ENCODE assay signal across 22 mouse cellular contexts in genomic region chr17:44647916-44648315, GRCm38 (mm10).
DNase-seq lines count a peak whose midpoint lies in the region; ATAC-seq and TF ChIP-seq lines count a peak whose summit lies in the region.
"Had no signal": no experiment of that assay in that cellular context is flagged by ENCODE, and none has a peak within 500 bp of the region (broad histone marks: within the 10 kb centered on the region; RNA-seq: fewer than 3 reads in every experiment).

No protein-coding gene starts in this region.

- intact Hi-C loops in gastrocnemius, postnatal 36 days (cut with DNase I), result no loop called here

- H3K9ac ChIP-seq in hindbrain, postnatal 0 days (replicated peaks; ENCODE audit: low read length), result no peak overlapping the region
- no peak overlapping the region for H3K9ac ChIP-seq in hindbrain, embryonic 12.5 days
- no peak overlapping the region for H3K9ac ChIP-seq in midbrain, embryonic 14.5 days (replicated peaks; ENCODE audit: low read length)
- no peak overlapping the region for H3K9ac ChIP-seq in midbrain, embryonic 16.5 days (ENCODE audit: low read depth, low read length)
- H3K9ac ChIP-seq: embryonic facial prominence, embryonic 13.5 days; forebrain, embryonic 15.5 days; heart, embryonic 15.5 days; liver, embryonic 14.5 days; lung, embryonic 15.5 days; stomach, embryonic 15.5 days had no signal

- no peaks in the 10 kb centered on the region for H3K36me3 ChIP-seq in hindbrain, postnatal 0 days (ENCODE audit: insufficient read depth, low read length)
- no peaks in the 10 kb centered on the region for H3K36me3 ChIP-seq in hindbrain, embryonic 12.5 days
- H3K36me3 ChIP-seq in midbrain, embryonic 14.5 days (ENCODE audit: control insufficient read depth, insufficient read depth, low read length), result no peaks in the 10 kb centered on the region
- no peaks in the 10 kb centered on the region for H3K36me3 ChIP-seq in midbrain, embryonic 16.5 days (ENCODE audit: control insufficient read depth, insufficient read depth, low read length)
- H3K36me3 ChIP-seq: forebrain, embryonic 15.5 days; heart, embryonic 15.5 days; lung, embryonic 15.5 days; stomach, embryonic 15.5 days had no signal

- 55% methylated on average over 6 of the region's 6 CpGs for WGBS in hindbrain, postnatal 0 days
- WGBS in hindbrain, embryonic 12.5 days, result 89% methylated on average over 6 of the region's 6 CpGs
- WGBS in midbrain, embryonic 14.5 days, result 72% methylated on average over 6 of the region's 6 CpGs
- 79% methylated on average over 6 of the region's 6 CpGs for WGBS in midbrain, embryonic 16.5 days

- no peaks in the 10 kb centered on the region for H3K9me3 ChIP-seq in hindbrain, postnatal 0 days (ENCODE audit: low read length)
- no peaks in the 10 kb centered on the region for H3K9me3 ChIP-seq in hindbrain, embryonic 12.5 days (replicated peaks)
- H3K9me3 ChIP-seq in midbrain, embryonic 14.5 days (ENCODE audit: control insufficient read depth, low read length), result no peaks in the 10 kb centered on the region
- H3K9me3 ChIP-seq in midbrain, embryonic 16.5 days (replicated peaks; ENCODE audit: control insufficient read depth, low read length, poor library complexity, severe bottlenecking), result no peaks in the 10 kb centered on the region
- H3K9me3 ChIP-seq: embryonic facial prominence, embryonic 13.5 days; forebrain, embryonic 15.5 days; heart, embryonic 15.5 days; lung, embryonic 15.5 days; stomach, embryonic 15.5 days had no signal

- peak; percentile 27 for DNase-seq in hindbrain, postnatal 0 days (ENCODE audit: low spot score)
- DNase-seq in midbrain, embryonic 14.5 days, result peak; percentile 28
- DNase-seq in layer of hippocampus, adult 8-10 months (ENCODE audit: low spot score in 2 of 2), result peak; percentile 31 to 39
- no peak for DNase-seq in right cerebral cortex, adult 2 months (ENCODE audit: low spot score in 2 of 2)
- DNase-seq in gastrocnemius, postnatal 36 days, result no peak
- DNase-seq: cerebellum, adult 9-10 months; heart, adult 2 months; heart, postnatal 4 days; lung, postnatal 4 days; right cerebral cortex, postnatal 25 days; thymus, adult 2 months had no signal

- H3K27ac ChIP-seq in hindbrain, postnatal 0 days, result no peak overlapping the region
- no peak overlapping the region for H3K27ac ChIP-seq in hindbrain, embryonic 12.5 days
- H3K27ac ChIP-seq in midbrain, embryonic 14.5 days (replicated peaks; ENCODE audit: low read depth, low read length), result no peak overlapping the region
- no peak overlapping the region for H3K27ac ChIP-seq in midbrain, embryonic 16.5 days (ENCODE audit: low read length)
- H3K27ac ChIP-seq: embryonic facial prominence, embryonic 13.5 days; forebrain, embryonic 15.5 days; heart, adult 2 months; heart, embryonic 15.5 days; liver, embryonic 14.5 days; lung, embryonic 15.5 days; stomach, embryonic 15.5 days had no signal

- no peak for ATAC-seq in hindbrain, postnatal 0 days
- no peak for ATAC-seq in hindbrain, embryonic 12.5 days (ENCODE audit: low FRiP score)
- no peak for ATAC-seq in midbrain, embryonic 14.5 days (ENCODE audit: low FRiP score, low TSS enrichment)
- ATAC-seq in midbrain, embryonic 16.5 days, result no peak
- ATAC-seq: forebrain, embryonic 15.5 days; hindbrain, embryonic 16.5 days; intestine, postnatal 0 days had no signal

- H3K4me2 ChIP-seq in hindbrain, postnatal 0 days (ENCODE audit: low read depth, low read length), result no peak overlapping the region
- H3K4me2 ChIP-seq in hindbrain, embryonic 12.5 days (replicated peaks), result no peak overlapping the region
- H3K4me2 ChIP-seq in midbrain, embryonic 14.5 days (ENCODE audit: low read length), result no peak overlapping the region
- H3K4me2 ChIP-seq in midbrain, embryonic 16.5 days (ENCODE audit: low read length), result no peak overlapping the region
- H3K4me2 ChIP-seq: embryonic facial prominence, embryonic 13.5 days; forebrain, embryonic 15.5 days; heart, embryonic 15.5 days; lung, embryonic 15.5 days; midbrain, embryonic 11.5 days; stomach, embryonic 15.5 days had no signal

- no peak overlapping the region for H3K4me3 ChIP-seq in hindbrain, postnatal 0 days (ENCODE audit: low read length)
- no peak overlapping the region for H3K4me3 ChIP-seq in hindbrain, embryonic 12.5 days
- H3K4me3 ChIP-seq in midbrain, embryonic 14.5 days (replicated peaks; ENCODE audit: low read depth, low read length), result no peak overlapping the region
- no peak overlapping the region for H3K4me3 ChIP-seq in midbrain, embryonic 16.5 days (ENCODE audit: low read depth, low read length)
- H3K4me3 ChIP-seq: embryonic facial prominence, embryonic 13.5 days; forebrain, embryonic 15.5 days; heart, adult 2 months; heart, embryonic 15.5 days; lung, embryonic 15.5 days; stomach, embryonic 15.5 days had no signal

- no peaks in the 10 kb centered on the region for H3K27me3 ChIP-seq in hindbrain, postnatal 0 days (ENCODE audit: insufficient read depth, low read length)
- H3K27me3 ChIP-seq in hindbrain, embryonic 12.5 days, result 0 out of 2 replicates have a peak, but pooled peaks cover 5% of the 10 kb centered on the region
- H3K27me3 ChIP-seq in midbrain, embryonic 14.5 days (ENCODE audit: control insufficient read depth, insufficient read depth, low read length), result no peaks in the 10 kb centered on the region
- no peaks in the 10 kb centered on the region for H3K27me3 ChIP-seq in midbrain, embryonic 16.5 days (ENCODE audit: control insufficient read depth, insufficient read depth, low read depth, low read length)
- H3K27me3 ChIP-seq: embryonic facial prominence, embryonic 13.5 days; forebrain, embryonic 15.5 days; stomach, embryonic 15.5 days had no signal

- TF ChIP-seq CTCF in hindbrain, postnatal 0 days (IDR thresholded peaks at IDR 0.05; ENCODE audit: low read depth), result no peak

- H3K4me1 ChIP-seq in hindbrain, postnatal 0 days (ENCODE audit: insufficient read depth, low read length), result peaks cover 6% of the 10 kb centered on the region; the same call in 1 of the 2 replicates
- peaks cover 7% of the 10 kb centered on the region for H3K4me1 ChIP-seq in hindbrain, embryonic 12.5 days
- H3K4me1 ChIP-seq in midbrain, embryonic 14.5 days (ENCODE audit: control insufficient read depth, insufficient read depth, low read length), result no peaks in the 10 kb centered on the region
- no peaks in the 10 kb centered on the region for H3K4me1 ChIP-seq in midbrain, embryonic 16.5 days (ENCODE audit: control insufficient read depth, insufficient read depth, low read length)
- H3K4me1 ChIP-seq: forebrain, embryonic 15.5 days; heart, embryonic 15.5 days; lung, embryonic 15.5 days; stomach, embryonic 15.5 days had no signal

Comparison
In these comparisons a context has a peak if more than half of its experiments do, and no peak if none do; other contexts are left out.
1. DNase-seq: peak in hindbrain, postnatal 0 days (single experiment), midbrain, embryonic 14.5 days (single experiment) and layer of hippocampus, adult 8-10 months (2 of 2); none in right cerebral cortex, adult 2 months (0 of 2) and gastrocnemius, postnatal 36 days (0 of 2).